Mouse (Mus musculus) neural tube, embryonic 11.5 days (tissue): ENCODE results near the gene Ganab. TPM values are rescaled to one million over a fixed set of nuclear protein-coding genes. Genes with fewer than 3 reads are reported as not detected.

Source experiments
- ATAC-seq: fragments of 200-750 bp; cut with Nextera tagmentation; 2 replicates; pipeline ENCODE4 v1.8.0; 2017; ENCODE audit warnings: moderate number of reproducible peaks, mild to moderate bottlenecking, moderate TSS enrichment, moderate library complexity; ENCODE audit not compliant: insufficient read depth, low FRiP score, low TSS enrichment
- DNase-seq: peaks from one replicate; pipeline ENCODE4 v3.0.0-alpha.2; 2015; ENCODE audit warnings: low spot score
- H3K27ac ChIP-seq: fragments of 300-500 bp; sonication (generic); 2 replicates; pipeline ENCODE4 v1.5.1; 2014; ENCODE audit warnings: low read depth, mild to moderate bottlenecking, low read length
- H3K27me3 ChIP-seq: fragments of 300-500 bp; sonication (generic); 2 replicates; pipeline ENCODE4 v1.6.1; 2014; ENCODE audit warnings: mild to moderate bottlenecking, low read length, mixed read lengths; ENCODE audit not compliant: control insufficient read depth, insufficient read depth
- H3K36me3 ChIP-seq: fragments of 300-500 bp; sonication (generic); 2 replicates; pipeline ENCODE4 v1.6.1; 2014; ENCODE audit warnings: mild to moderate bottlenecking, low read length, moderate library complexity, mixed read lengths; ENCODE audit not compliant: control insufficient read depth, insufficient read depth
- H3K4me1 ChIP-seq: fragments of 300-500 bp; sonication (generic); 2 replicates; pipeline ENCODE4 v1.6.1; 2014; ENCODE audit warnings: low read length, mixed read lengths; ENCODE audit not compliant: control insufficient read depth, insufficient read depth
- H3K4me2 ChIP-seq: fragments of 300-500 bp; sonication (generic); 2 replicates; pipeline ENCODE4 v1.6.1; 2014; ENCODE audit warnings: low read depth, mild to moderate bottlenecking, moderate library complexity
- H3K4me3 ChIP-seq: fragments of 300-500 bp; sonication (generic); 2 replicates; pipeline ENCODE4 v1.5.1; 2014; ENCODE audit warnings: low read depth, low read length
- H3K9ac ChIP-seq: fragments of 300-500 bp; sonication (generic); 2 replicates; pipeline ENCODE4 v1.6.1; 2014; ENCODE audit warnings: mild to moderate bottlenecking, low read length
- H3K9me3 ChIP-seq: fragments of 300-500 bp; sonication (generic); 2 replicates; pipeline ENCODE4 v1.6.1; 2016; ENCODE audit warnings: low read length; ENCODE audit not compliant: control insufficient read depth
- WGBS: fragments of 180-500 bp; shearing (Covaris S2); extraction: QIAGEN DNeasy Blood & Tissue Kit; methylation state at CpG from one replicate; pipeline ENCODE4 v1.1.7; 2014; 5-methylcytosine and 5-hydroxymethylcytosine counted together
- microRNA-seq: library from miRNA; unstranded; fragments of <30 nt; microRNA quantifications from one replicate; pipeline ENCODE4, GENCODE M21; 2016
- polyA plus RNA-seq: library from polyadenylated mRNA; unstranded; fragments of >200 nt; fragmentation: Nextera tagmentation; extraction: Ambion mirVana; gene quantifications from 2 replicates; pipeline ENCODE4 v1.2.1, GENCODE M21; 2014

Gene Ganab
- polyA plus RNA-seq, 1 experiment from 2014 or later: 128 TPM

DNA sequence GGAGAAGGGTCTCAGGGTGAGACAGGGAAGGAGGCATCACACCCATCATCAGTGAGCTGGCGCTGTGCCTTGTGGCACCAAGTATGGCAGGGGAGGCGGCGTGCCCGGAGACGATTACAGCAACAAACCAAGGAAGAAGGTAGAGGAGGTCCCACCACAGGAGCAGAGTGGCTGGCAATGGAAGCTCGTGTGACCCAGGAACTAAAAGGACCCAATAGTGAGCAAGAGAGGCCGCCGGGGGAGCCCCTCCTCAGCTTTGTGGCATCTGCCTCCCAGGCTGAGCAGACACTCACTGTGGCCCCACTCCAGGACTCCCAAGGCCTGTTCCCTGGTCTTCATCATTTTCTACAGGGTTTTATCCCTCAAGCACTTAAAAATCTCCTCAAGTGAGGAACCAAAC, 67.9 kb downstream of the Ganab start:
- H3K9me3 ChIP-seq: no peaks in the 10 kb centered on the region
- H3K9ac ChIP-seq: peak overlapping the region; percentile 35
- ATAC-seq (no peak), DNase-seq (no peak)
- WGBS: 80% methylated on average over 8 of the region's 8 CpGs
- H3K27me3 ChIP-seq: no peaks in the 10 kb centered on the region
- peak overlapping the region; percentile 45 for H3K4me2 ChIP-seq
- H3K36me3 ChIP-seq: peaks cover 30% of the 10 kb centered on the region
- H3K4me3 ChIP-seq: no peak overlapping the region; the same call in 1 of the 2 replicates
- H3K27ac ChIP-seq: no peak overlapping the region
- H3K4me1 ChIP-seq: no peaks in the 10 kb centered on the region

DNA sequence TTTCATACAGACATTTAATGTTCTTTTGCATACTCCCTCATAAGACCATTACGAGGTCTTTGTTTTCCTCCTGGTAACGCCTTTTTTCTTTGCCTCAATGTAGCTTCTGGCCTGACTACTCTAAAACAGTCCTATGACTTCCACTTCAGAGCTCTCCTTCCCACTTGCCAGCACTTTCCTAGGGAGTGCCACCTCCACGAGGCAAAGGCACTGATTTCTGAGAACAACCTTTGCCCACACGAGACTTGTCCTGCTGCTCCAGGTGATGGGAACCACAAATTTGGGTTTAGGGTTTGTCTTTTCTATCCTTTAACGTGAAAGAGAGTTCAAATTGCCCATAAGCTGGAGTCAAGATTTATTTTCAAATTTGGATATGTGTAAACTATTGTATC, 68.3 kb downstream of the Ganab start:
- no peak for ATAC-seq
- Histone ChIP-seq H3K4me3 (peak overlapping the region; percentile 47), H3K9me3 (no peaks in the 10 kb centered on the region), H3K4me2 (peak overlapping the region; percentile 45), H3K9ac (peak overlapping the region; percentile 60), H3K27me3 (no peaks in the 10 kb centered on the region), H3K4me1 (no peaks in the 10 kb centered on the region), H3K27ac (peak overlapping the region; percentile 76; the same call in 1 of the 2 replicates), H3K36me3 (peaks cover 34% of the 10 kb centered on the region)
- WGBS: 46% methylated on average over 5 of the region's 5 CpGs
- DNase-seq: no peak

Small RNA genes within 50 kb of the gene (microRNA-seq; reads per million reads assigned to microRNA genes)
- gene Mir5136: not detected

Other genes starting within 250 kb of the Ganab start
- gene Chrm1, start 234.3 kb upstream of the Ganab start, polyA plus RNA-seq: 0.05 TPM in 2 replicates
- gene Slc3a2, start 174.7 kb upstream of the Ganab start, polyA plus RNA-seq: 132 and 135 TPM in 2 replicates
- gene Wdr74, start 162.2 kb upstream of the Ganab start, polyA plus RNA-seq: 87.8 and 92.8 TPM in 2 replicates
- 1.4 and 2.1 TPM in 2 replicates for gene 1700092M07Rik, start 157.4 kb upstream of the Ganab start, polyA plus RNA-seq
- 97.6 and 103 TPM in 2 replicates for gene Stx5a, start 156.7 kb upstream of the Ganab start, polyA plus RNA-seq
- 243 and 245 TPM in 2 replicates for gene Nxf1, start 141.0 kb upstream of the Ganab start, polyA plus RNA-seq
- gene Tmem223, start 127.1 kb upstream of the Ganab start, polyA plus RNA-seq: 181 and 195 TPM in 2 replicates
- gene Tmem179b, start 123.6 kb upstream of the Ganab start, polyA plus RNA-seq: 41.8 and 46.7 TPM in 2 replicates
- gene Taf6l, start 111.7 kb upstream of the Ganab start, polyA plus RNA-seq: 20.7 and 22.4 TPM in 2 replicates
- gene Polr2g, start 99.5 kb upstream of the Ganab start, polyA plus RNA-seq: 172 and 182 TPM in 2 replicates
- gene Zbtb3, start 95.5 kb upstream of the Ganab start, polyA plus RNA-seq: 6.6 and 7.2 TPM in 2 replicates
- 50.6 and 51.6 TPM in 2 replicates for gene Ttc9c, start 78.7 kb upstream of the Ganab start, polyA plus RNA-seq
- 5.7 and 6.1 TPM in 2 replicates for gene Hnrnpul2, start 78.1 kb upstream of the Ganab start, polyA plus RNA-seq
- gene AC129217.1, start 68.3 kb upstream of the Ganab start, polyA plus RNA-seq: 0.57 TPM in 1 of 2 replicates, not detected in the other
- gene Bscl2, start 60.6 kb upstream of the Ganab start, polyA plus RNA-seq: 54.1 and 55.3 TPM in 2 replicates
- gene Gng3, start 58.9 kb upstream of the Ganab start, polyA plus RNA-seq: 137 and 151 TPM in 2 replicates
- gene Lrrn4cl, start 47.3 kb upstream of the Ganab start, polyA plus RNA-seq: 0.32 and 0.44 TPM in 2 replicates
- gene Ubxn1, start 26.6 kb upstream of the Ganab start, polyA plus RNA-seq: 182 and 186 TPM in 2 replicates
- 52.9 and 55.0 TPM in 2 replicates for gene Uqcc3, start 17.1 kb upstream of the Ganab start, polyA plus RNA-seq
- 93.5 and 93.8 TPM in 2 replicates for gene Lbhd1, start 14.3 kb upstream of the Ganab start, polyA plus RNA-seq
- not detected in 2 replicates for gene Gm49403, start 14.1 kb upstream of the Ganab start, polyA plus RNA-seq
- 103 and 112 TPM in 2 replicates for gene 1810009A15Rik, start 9.2 kb upstream of the Ganab start, polyA plus RNA-seq
- gene Gm49416, start 9.1 kb upstream of the Ganab start, polyA plus RNA-seq: not detected in 2 replicates
- 40.8 and 49.9 TPM in 2 replicates for gene Ints5, start 5.1 kb upstream of the Ganab start, polyA plus RNA-seq
- 50.6 and 59.0 TPM in 2 replicates for gene B3gat3, start 22.3 kb downstream of the Ganab start, polyA plus RNA-seq
- 0.88 and 1.2 TPM in 2 replicates for gene Rom1, start 31.3 kb downstream of the Ganab start, polyA plus RNA-seq
- 7.9 and 9.3 TPM in 2 replicates for gene Eml3, start 31.5 kb downstream of the Ganab start, polyA plus RNA-seq
- gene Mta2, start 43.8 kb downstream of the Ganab start, polyA plus RNA-seq: 55.6 and 57.5 TPM in 2 replicates
- gene Tut1, start 55.8 kb downstream of the Ganab start, polyA plus RNA-seq: 30.2 and 36.3 TPM in 2 replicates
- gene Eef1g, start 69.0 kb downstream of the Ganab start, polyA plus RNA-seq: 468 and 469 TPM in 2 replicates
- gene Ahnak, start 91.2 kb downstream of the Ganab start, polyA plus RNA-seq: 4.4 and 4.5 TPM in 2 replicates
- gene Scgb1a1, start 189.9 kb downstream of the Ganab start, polyA plus RNA-seq: not detected in 2 replicates
- gene Asrgl1, start 237.6 kb downstream of the Ganab start, polyA plus RNA-seq: 12.2 and 14.5 TPM in 2 replicates